33 mouse cellular contexts compared by ENCODE assay signal in the genomic region with DNA sequence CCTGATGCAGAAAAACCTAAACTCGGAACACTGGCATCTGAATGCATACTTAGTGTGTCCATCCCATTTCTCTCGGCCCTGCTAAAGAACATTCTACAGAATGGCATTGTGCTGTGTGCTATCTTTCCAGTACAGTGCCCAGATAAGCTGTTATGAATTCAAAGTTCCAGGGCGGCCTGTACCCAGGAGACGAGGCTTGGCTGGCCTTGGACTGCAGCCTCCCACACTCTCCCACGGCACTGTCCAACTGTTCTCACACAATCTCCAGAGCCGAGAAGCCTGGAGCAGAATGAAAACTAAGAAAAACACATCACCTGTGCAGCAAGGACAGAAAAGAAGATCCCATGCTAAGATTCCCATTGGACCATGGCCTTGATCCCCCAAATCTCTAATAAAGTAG. TPM values are rescaled to one million over a fixed set of nuclear protein-coding genes. Genes with fewer than 3 reads are reported as not detected.
DNase-seq lines count a peak whose midpoint lies in the region; ATAC-seq and TF ChIP-seq lines count a peak whose summit lies in the region.
"Had no signal": no experiment of that assay in that cellular context is flagged by ENCODE, and none has a peak within 500 bp of the region (broad histone marks: within the 10 kb centered on the region; RNA-seq: fewer than 3 reads in every experiment).

No protein-coding gene starts in this region.

- H3K36me3 ChIP-seq in testis, adult 2 months (ENCODE audit: control insufficient read depth, insufficient read depth, low read length): no peaks in the 10 kb centered on the region
- H3K36me3 ChIP-seq: embryonic facial prominence, embryonic 13.5 days; forebrain, embryonic 10.5 days; forebrain, embryonic 15.5 days; heart, embryonic 10.5 days; heart, embryonic 15.5 days; hindbrain, embryonic 12.5 days; limb, embryonic 13.5 days; lung, embryonic 15.5 days; midbrain, embryonic 12.5 days; neural tube, embryonic 12.5 days had no signal

- H3K27me3 ChIP-seq in testis, adult 2 months (ENCODE audit: control insufficient read depth, insufficient read depth, low read length): no peaks in the 10 kb centered on the region
- H3K27me3 ChIP-seq: embryonic facial prominence, embryonic 13.5 days; forebrain, embryonic 15.5 days; heart, embryonic 15.5 days; hindbrain, embryonic 12.5 days; limb, embryonic 13.5 days; lung, embryonic 15.5 days; midbrain, embryonic 12.5 days; neural tube, embryonic 12.5 days had no signal

- H3K27ac ChIP-seq in testis, adult 2 months (ENCODE audit: control insufficient read depth, insufficient read depth, low read depth, low read length): peak overlapping the region; percentile 80
- H3K27ac ChIP-seq: embryonic facial prominence, embryonic 13.5 days; forebrain, embryonic 10.5 days; forebrain, embryonic 15.5 days; heart, embryonic 10.5 days; heart, embryonic 15.5 days; hindbrain, embryonic 12.5 days; kidney, postnatal 0 days; limb, embryonic 13.5 days; lung, embryonic 15.5 days; midbrain, embryonic 12.5 days; neural tube, embryonic 12.5 days had no signal

- ATAC-seq in frontal cortex, adult (ENCODE audit: low TSS enrichment): peak; percentile 85
- ATAC-seq: CD4-positive, CD25-positive, alpha-beta regulatory T cell, adult 4 months; forebrain, embryonic 15.5 days; intestine, embryonic 16.5 days had no signal

- no peaks in the 10 kb centered on the region; the same call in 1 of the 2 replicates for H3K4me1 ChIP-seq in testis, adult 2 months (ENCODE audit: control insufficient read depth, insufficient read depth, low read length)
- H3K4me1 ChIP-seq: forebrain, embryonic 15.5 days; hindbrain, embryonic 12.5 days; midbrain, embryonic 12.5 days; neural tube, embryonic 12.5 days had no signal

- DNase-seq in frontal cortex, postnatal 14 days (ENCODE audit: low spot score in 2 of 2): no peak
- DNase-seq in urinary bladder, postnatal 14 days (ENCODE audit: low spot score): peak; percentile 23
- DNase-seq in urinary bladder, postnatal 10 days (ENCODE audit: low spot score): no peak
- DNase-seq in spleen, postnatal 10 days (ENCODE audit: low spot score in 2 of 2): no peak
- DNase-seq in retina, embryonic 14.5 days (ENCODE audit: low spot score): no peak
- DNase-seq: cerebellum, adult 11-12 months; cerebellum, postnatal 10 days; gastrocnemius, postnatal 10 days; heart, postnatal 36 days; kidney, adult 8-10 months; lung, postnatal 4 days; right cerebral cortex, adult 18-20 months; right cerebral cortex, postnatal 4 days; thymus, adult 18-20 months; thymus, postnatal 25 days had no signal

- no peak overlapping the region for H3K4me3 ChIP-seq in testis, adult 2 months (ENCODE audit: control insufficient read depth, low read depth, low read length)
- H3K4me3 ChIP-seq: embryonic facial prominence, embryonic 13.5 days; forebrain, embryonic 10.5 days; forebrain, embryonic 15.5 days; heart, embryonic 10.5 days; heart, embryonic 15.5 days; hindbrain, embryonic 12.5 days; limb, embryonic 13.5 days; lung, embryonic 15.5 days; megakaryocyte, embryonic 14.5 days; midbrain, embryonic 12.5 days; myocyte; neural tube, embryonic 12.5 days had no signal

- 0 out of 2 replicates have a peak, but pooled peaks have one; percentile 33 for TF ChIP-seq POLR2A in testis, adult 2 months (IDR thresholded peaks at IDR 0.05; ENCODE audit: control insufficient read depth, low read depth, low read length)

- no peak for TF ChIP-seq CTCF in testis, adult 2 months (IDR thresholded peaks at IDR 0.05; ENCODE audit: control insufficient read depth, insufficient read depth, insufficient replicate concordance, low read depth, low read length)

RNA-seq across cellular contexts. Expression of a gene that starts 3.5 kb away (rescaled TPM):
- polyA plus RNA-seq in testis, adult 2 months (2012; rRNA removed): 246 and 344 TPM in 2 replicates
- polyA plus RNA-seq: CD4-positive, CD25-positive, alpha-beta regulatory T cell, adult 4 months had no signal

RNA-seq across cellular contexts. Expression of a gene that starts 13.6 kb away (rescaled TPM):
- polyA plus RNA-seq in testis, adult 2 months (2012; rRNA removed): 0.19 TPM in 1 of 2 replicates, not detected in the other
- polyA plus RNA-seq: CD4-positive, CD25-positive, alpha-beta regulatory T cell, adult 4 months; embryonic facial prominence, embryonic 13.5 days; forebrain, embryonic 10.5 days; forebrain, embryonic 15.5 days; heart, embryonic 15.5 days; hindbrain, embryonic 12.5 days; limb, embryonic 13.5 days; midbrain, embryonic 12.5 days; midbrain, postnatal 0 days; myocyte; neural tube, embryonic 12.5 days had no signal

RNA-seq across cellular contexts. Expression of a gene that starts 35.0 kb away (rescaled TPM):
- polyA plus RNA-seq in testis, adult 2 months (2012; rRNA removed): 547 and 702 TPM in 2 replicates

RNA-seq across cellular contexts. Expression of a gene that starts 39.2 kb away (rescaled TPM):
- 59.3 and 78.5 TPM in 2 replicates for polyA plus RNA-seq in testis, adult 2 months (2012; rRNA removed)
- polyA plus RNA-seq: CD4-positive, CD25-positive, alpha-beta regulatory T cell, adult 4 months; myocyte had no signal

RNA-seq across cellular contexts. Expression of a gene that starts 51.1 kb away (rescaled TPM):
- polyA plus RNA-seq in testis, adult 2 months (2012; rRNA removed): 85.5 and 86.7 TPM in 2 replicates
